Mouse (Mus musculus) gonadal fat pad, adult 2 months (tissue): Measurements from ENCODE around the gene Cradd. TPM values are rescaled to one million over a fixed set of nuclear protein-coding genes. Genes with fewer than 3 reads are reported as not detected.

Source experiments
- DNase-seq: peaks from one replicate; pipeline ENCODE4 v3.0.0-alpha.2; 2012; ENCODE audit warnings: low read depth
- polyA plus RNA-seq: library from polyadenylated mRNA; depleted of rRNA; stranded (reverse); fragments of >200 nt; gene quantifications from 2 replicates; pipeline ENCODE4 v1.2.3, GENCODE M21; 2012

The Cradd gene
- polyA plus RNA-seq, 1 experiment = 17.1 TPM

- no peak for DNase-seq
Measured at GRCm38 (mm10) chr10:95162691-95163374, 161.1 kb downstream of the Cradd start.

- DNase-seq = no peak
Measured at GRCm38 (mm10) chr10:95159675-95160256, 164.2 kb downstream of the Cradd start.

- no peak for DNase-seq
Measured at GRCm38 (mm10) chr10:95156410-95156809, 167.5 kb downstream of the Cradd start.

GRCm38 (mm10) chr10:95154675-95155074 lies 169.3 kb downstream of the Cradd start:
- DNase-seq = no peak

- DNase-seq = no peak
Measured at GRCm38 (mm10) chr10:95153224-95153623, 170.7 kb downstream of the Cradd start.

GRCm38 (mm10) chr10:95152503-95152989 lies 171.4 kb downstream of the Cradd start:
- DNase-seq = no peak

GRCm38 (mm10) chr10:95151012-95151768 lies 172.7 kb downstream of the Cradd start:
- DNase-seq = no peak

GRCm38 (mm10) chr10:95149666-95150065 lies 174.3 kb downstream of the Cradd start:
- DNase-seq = no peak

GRCm38 (mm10) chr10:95148641-95149040 lies 175.3 kb downstream of the Cradd start:
- DNase-seq = no peak

- DNase-seq = no peak
Measured at GRCm38 (mm10) chr10:95147136-95147901, 176.6 kb downstream of the Cradd start.

- DNase-seq = no peak
Measured at GRCm38 (mm10) chr10:95146491-95146890, 177.4 kb downstream of the Cradd start.

GRCm38 (mm10) chr10:95145204-95145926 lies 178.6 kb downstream of the Cradd start:
- no peak for DNase-seq

- no peak for DNase-seq
Measured at GRCm38 (mm10) chr10:95144414-95145130, 179.4 kb downstream of the Cradd start.

GRCm38 (mm10) chr10:95143446-95144114 lies 180.4 kb downstream of the Cradd start:
- DNase-seq = no peak

GRCm38 (mm10) chr10:95142844-95143435 lies 181.0 kb downstream of the Cradd start:
- no peak for DNase-seq

- DNase-seq = no peak
Measured at GRCm38 (mm10) chr10:95141075-95141474, 182.9 kb downstream of the Cradd start.

- no peak for DNase-seq
Measured at GRCm38 (mm10) chr10:95140191-95140590, 183.7 kb downstream of the Cradd start.

GRCm38 (mm10) chr10:95139645-95140044 lies 184.3 kb downstream of the Cradd start:
- DNase-seq = no peak

- DNase-seq = no peak
Measured at GRCm38 (mm10) chr10:95133057-95133456, 190.9 kb downstream of the Cradd start.
